Mouse (Mus musculus) neural tube, embryonic 10.5 days (tissue): ENCODE results near the gene Tspan11.

Experiments used
- DNase-seq: peaks from one replicate; pipeline ENCODE4 v3.0.0-alpha.2; 2017; ENCODE audit warnings: low spot score; ENCODE audit errors: extremely low spot score

The Tspan11 gene

GRCm38 (mm10) chr6:127877026-127877425 lies 10.4 kb upstream of the Tspan11 start:
- DNase-seq, result no peak

- DNase-seq, result no peak
These were observed 7.9 kb upstream of the Tspan11 start for GRCm38 (mm10) chr6:127879472-127879871.

GRCm38 (mm10) chr6:127886916-127887315 lies 473 bp upstream of the Tspan11 start:
- DNase-seq, result peak; percentile 23

- DNase-seq, result no peak
These were observed 1.2 kb downstream of the Tspan11 start for GRCm38 (mm10) chr6:127888581-127888980.

GRCm38 (mm10) chr6:127893611-127894010 lies 6.2 kb downstream of the Tspan11 start:
- DNase-seq, result no peak

- DNase-seq, result no peak
These were observed 7.6 kb downstream of the Tspan11 start for GRCm38 (mm10) chr6:127894999-127895398.

- no peak for DNase-seq
These were observed 9.0 kb downstream of the Tspan11 start for GRCm38 (mm10) chr6:127896425-127896824.

- DNase-seq, result no peak
These were observed 10.0 kb downstream of the Tspan11 start for GRCm38 (mm10) chr6:127897342-127897741.

- DNase-seq, result no peak
These were observed 12.7 kb downstream of the Tspan11 start for GRCm38 (mm10) chr6:127900062-127900461.

GRCm38 (mm10) chr6:127901261-127901660 lies 13.9 kb downstream of the Tspan11 start:
- DNase-seq, result no peak

- DNase-seq, result no peak
These were observed 14.3 kb downstream of the Tspan11 start for GRCm38 (mm10) chr6:127901669-127902068.

GRCm38 (mm10) chr6:127902559-127902958 lies 15.2 kb downstream of the Tspan11 start:
- DNase-seq, result no peak

GRCm38 (mm10) chr6:127910638-127911037 lies 23.2 kb downstream of the Tspan11 start:
- no peak for DNase-seq

GRCm38 (mm10) chr6:127911687-127912086 lies 24.3 kb downstream of the Tspan11 start:
- DNase-seq, result no peak

- DNase-seq, result no peak
These were observed 25.5 kb downstream of the Tspan11 start for GRCm38 (mm10) chr6:127912938-127913337.

- no peak for DNase-seq
These were observed 29.6 kb downstream of the Tspan11 start for GRCm38 (mm10) chr6:127916993-127917392.

- DNase-seq, result no peak
These were observed 30.3 kb downstream of the Tspan11 start for GRCm38 (mm10) chr6:127917712-127918111.

- DNase-seq, result no peak
These were observed 32.1 kb downstream of the Tspan11 start for GRCm38 (mm10) chr6:127919491-127919890.

- DNase-seq, result peak; percentile 83
These were observed 33.3 kb downstream of the Tspan11 start for GRCm38 (mm10) chr6:127920652-127921051.

- DNase-seq, result no peak
These were observed 34.6 kb downstream of the Tspan11 start for GRCm38 (mm10) chr6:127921996-127922395.

GRCm38 (mm10) chr6:127923296-127923695 lies 35.9 kb downstream of the Tspan11 start:
- no peak for DNase-seq

- no peak for DNase-seq
These were observed 37.4 kb downstream of the Tspan11 start for GRCm38 (mm10) chr6:127924750-127925149.

GRCm38 (mm10) chr6:127925915-127926314 lies 38.5 kb downstream of the Tspan11 start:
- DNase-seq, result no peak

GRCm38 (mm10) chr6:127928682-127929081 lies 41.3 kb downstream of the Tspan11 start:
- no peak for DNase-seq
